Mouse (Mus musculus) lung, postnatal 0 days (tissue): ENCODE measurements around the gene Triap1.

Source experiments
- CTCF ChIP-seq: IDR thresholded peaks from 2 replicates; pipeline ENCODE4 v1.5.1; 2016; ENCODE audit warnings: antibody characterized with exemption, mild to moderate bottlenecking
- EP300 ChIP-seq: IDR thresholded peaks from 2 replicates; pipeline ENCODE4 v1.6.1; 2016; ENCODE audit warnings: antibody characterized with exemption, mild to moderate bottlenecking, control low read depth

- TF ChIP-seq CTCF (peak; percentile 94), EP300 (no peak)
Observed at GRCm38 (mm10) chr5:115358872-115359271, 17.8 kb downstream of the Triap1 start.
